Mouse (Mus musculus): ENCODE measurements around the gene Cep104.

Cep104 gene

DNA sequence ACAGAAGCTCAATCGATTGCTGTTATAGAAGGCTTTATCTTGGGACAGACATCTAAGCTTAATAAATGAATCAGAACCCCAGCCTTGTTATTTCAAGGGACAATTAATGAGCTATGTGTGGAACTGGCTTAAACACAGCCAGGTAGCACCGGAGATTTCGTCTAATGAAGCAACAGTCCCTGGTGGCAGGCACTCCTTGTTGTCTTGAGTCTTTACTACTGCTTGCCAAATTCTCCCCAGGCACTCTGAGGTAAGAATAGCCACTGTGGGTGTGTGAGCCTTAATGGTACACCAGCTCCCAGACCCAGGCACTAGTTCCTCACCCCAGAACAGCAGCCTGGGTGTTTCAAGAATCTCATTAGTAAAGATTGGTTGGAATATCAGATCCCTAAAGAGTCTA lies 76.4 kb downstream of the Cep104 start:
- DNase-seq (ENCODE audit: low spot score in 2 of 2), result no peak

DNA sequence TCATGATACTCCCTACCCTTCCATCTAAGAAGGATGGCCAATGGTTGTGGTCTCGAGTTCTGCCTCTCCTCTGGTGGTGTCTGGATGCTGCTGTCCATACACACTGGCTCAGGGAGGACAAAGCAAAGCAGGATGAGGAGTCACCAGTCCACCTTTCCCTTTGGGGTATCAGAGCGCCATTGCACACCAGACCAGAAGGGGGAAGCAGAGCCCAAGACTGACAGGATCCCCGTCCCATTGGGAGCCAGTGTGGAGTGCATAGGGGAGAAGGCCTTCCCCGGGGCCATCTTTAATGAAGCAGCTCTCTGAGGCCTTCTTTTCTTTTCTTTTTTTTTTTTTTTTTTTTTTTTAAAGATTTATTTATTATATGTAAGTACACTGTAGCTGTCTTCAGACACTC lies 78.1 kb downstream of the Cep104 start:
- DNase-seq (ENCODE audit: low spot score in 2 of 2), result no peak

- DNase-seq (ENCODE audit: low spot score in 2 of 2), result no peak
Measured at GRCm38 (mm10) chr4:154055482-154055881, 80.5 kb downstream of the Cep104 start.

DNA sequence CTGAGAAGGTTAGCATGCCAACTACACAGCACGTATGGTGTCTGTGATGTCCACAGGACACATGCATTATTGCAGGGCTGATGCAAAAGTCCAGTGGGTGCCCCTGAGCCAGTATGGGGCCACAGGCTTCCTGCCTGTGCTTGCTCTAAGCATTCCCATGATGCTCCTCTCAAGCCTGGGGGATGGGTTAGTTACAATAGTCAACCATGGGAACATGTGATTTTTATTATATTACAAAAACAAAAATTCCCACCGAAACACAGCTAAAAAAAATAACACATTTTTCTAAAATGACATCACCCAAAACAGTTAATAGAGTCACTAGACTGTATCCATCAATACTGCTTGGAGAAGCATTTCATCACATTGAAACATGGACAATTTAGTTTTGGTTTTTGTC lies 81.1 kb downstream of the Cep104 start:
- DNase-seq (ENCODE audit: low spot score in 2 of 2), result no peak

GRCm38 (mm10) chr4:154056661-154057060 lies 81.7 kb downstream of the Cep104 start:
- no peak for DNase-seq (ENCODE audit: low spot score in 2 of 2)

- DNase-seq (ENCODE audit: low spot score in 2 of 2), result no peak
Measured at GRCm38 (mm10) chr4:154057696-154058095, 82.7 kb downstream of the Cep104 start.

Measured in natural killer cell, adult 2 months (primary cell).